Mouse (Mus musculus) cerebellum, adult 18-20 months (tissue): Measurements from ENCODE around the gene Cenpm.

Experiments
- DNase-seq, 2 experiments: peaks; one replicate each; pipeline ENCODE4 v3.0.0; 2021

The Cenpm gene

GRCm38 (mm10) chr15:82188481-82189240 lies 55.9 kb downstream of the Cenpm start:
- DNase-seq: peak in 1 of 2 experiments; percentile 43

- DNase-seq: no peak
Observed at GRCm38 (mm10) chr15:82187924-82188323, 56.6 kb downstream of the Cenpm start.

GRCm38 (mm10) chr15:82187401-82187800 lies 57.1 kb downstream of the Cenpm start:
- DNase-seq: no peak

- DNase-seq: no peak
Observed at GRCm38 (mm10) chr15:82186931-82187330, 57.6 kb downstream of the Cenpm start.

GRCm38 (mm10) chr15:82186131-82186530 lies 58.4 kb downstream of the Cenpm start:
- no peak for DNase-seq

- DNase-seq: no peak
Observed at GRCm38 (mm10) chr15:82185062-82185783, 59.3 kb downstream of the Cenpm start.

- DNase-seq: no peak
Observed at GRCm38 (mm10) chr15:82184656-82185055, 59.9 kb downstream of the Cenpm start.

GRCm38 (mm10) chr15:82184183-82184582 lies 60.4 kb downstream of the Cenpm start:
- DNase-seq: no peak
